Mouse (Mus musculus): ENCODE measurements around the gene Tal1.

DNA sequence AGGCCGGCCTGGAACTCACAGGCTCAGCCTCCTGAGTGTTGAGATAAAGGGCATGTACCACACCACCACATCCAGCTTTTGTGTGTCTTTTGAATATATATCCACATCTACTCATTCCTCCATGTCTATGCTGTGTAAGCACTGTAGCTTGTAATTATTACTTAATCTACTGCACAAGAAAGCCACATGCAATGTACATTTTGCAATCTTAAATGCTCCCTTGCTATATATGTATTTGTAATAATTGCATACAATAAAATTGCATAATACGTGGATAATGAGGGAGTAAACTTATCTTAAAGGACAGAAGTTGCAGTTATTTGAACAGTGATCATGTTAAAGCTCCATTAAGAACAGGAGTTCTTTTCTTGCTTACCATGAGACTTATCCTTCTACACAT is 64.9 kb downstream of the Tal1 start:
- TF ChIP-seq HCFC1 (IDR thresholded peaks at IDR 0.05; ENCODE audit: borderline replicate concordance, insufficient read depth, low read length) (no peak), CHD2 (IDR thresholded peaks at IDR 0.05; ENCODE audit: low read depth, low read length) (no peak), MAFK (IDR thresholded peaks at IDR 0.05; ENCODE audit: insufficient read depth, low read depth, low read length) (no peak), ZNF384 (IDR thresholded peaks at IDR 0.05; ENCODE audit: low read depth, low read length) (no peak), ZC3H11A (IDR thresholded peaks at IDR 0.05; ENCODE audit: borderline replicate concordance, low read depth, low read length) (no peak)

Data from ES-E14 (cell line).